Mouse (Mus musculus): ENCODE data around the gene H2-Q7.
"Not testable (repeated sequence)": the region's sequence is repeated elsewhere in the genome, so short reads cannot be mapped to it uniquely, and the experiment has no call there.

- TF ChIP-seq GATA1, TAL1 (IDR thresholded peaks at IDR 0.05; ENCODE audit: low read length): not testable (repeated sequence)
Measured at GRCm38 (mm10) chr17:35396956-35397355, 42.0 kb upstream of the H2-Q7 start.
